Mouse (Mus musculus): ENCODE results near the gene Gm42906.

Gm42906 gene

GRCm38 (mm10) chr5:151189321-151189720 is 238.6 kb downstream of the Gm42906 start:
- DNase-seq (ENCODE audit: low read depth, low spot score), result no peak

GRCm38 (mm10) chr5:151188659-151189058 is 239.3 kb downstream of the Gm42906 start:
- DNase-seq (ENCODE audit: low read depth, low spot score), result no peak

GRCm38 (mm10) chr5:151187336-151187735 is 240.6 kb downstream of the Gm42906 start:
- no peak for DNase-seq (ENCODE audit: low read depth, low spot score)

GRCm38 (mm10) chr5:151185286-151185856 is 242.6 kb downstream of the Gm42906 start:
- no peak for DNase-seq (ENCODE audit: low read depth, low spot score)

GRCm38 (mm10) chr5:151183656-151184240 is 244.2 kb downstream of the Gm42906 start:
- DNase-seq (ENCODE audit: low read depth, low spot score), result no peak

- DNase-seq (ENCODE audit: low read depth, low spot score), result no peak
These were observed 246.7 kb downstream of the Gm42906 start for GRCm38 (mm10) chr5:151181288-151181687.

- DNase-seq (ENCODE audit: low read depth, low spot score), result no peak
These were observed 247.7 kb downstream of the Gm42906 start for GRCm38 (mm10) chr5:151180176-151180785.

- no peak for DNase-seq (ENCODE audit: low read depth, low spot score)
These were observed 250.8 kb downstream of the Gm42906 start for GRCm38 (mm10) chr5:151177171-151177570.

GRCm38 (mm10) chr5:151175897-151176313 is 252.1 kb downstream of the Gm42906 start:
- no peak for DNase-seq (ENCODE audit: low read depth, low spot score)

GRCm38 (mm10) chr5:151174485-151175460 is 253.2 kb downstream of the Gm42906 start:
- no peak for DNase-seq (ENCODE audit: low read depth, low spot score)

- DNase-seq (ENCODE audit: low read depth, low spot score), result no peak
These were observed 254.2 kb downstream of the Gm42906 start for GRCm38 (mm10) chr5:151173774-151174173.

- no peak for DNase-seq (ENCODE audit: low read depth, low spot score)
These were observed 257.7 kb downstream of the Gm42906 start for GRCm38 (mm10) chr5:151170168-151170750.

GRCm38 (mm10) chr5:151168191-151168590 is 259.8 kb downstream of the Gm42906 start:
- DNase-seq (ENCODE audit: low read depth, low spot score), result no peak

GRCm38 (mm10) chr5:151167641-151168040 is 260.3 kb downstream of the Gm42906 start:
- no peak for DNase-seq (ENCODE audit: low read depth, low spot score)

- DNase-seq (ENCODE audit: low read depth, low spot score), result no peak
These were observed 261.7 kb downstream of the Gm42906 start for GRCm38 (mm10) chr5:151166266-151166665.

- DNase-seq (ENCODE audit: low read depth, low spot score), result no peak
These were observed 262.5 kb downstream of the Gm42906 start for GRCm38 (mm10) chr5:151165381-151166016.

- no peak for DNase-seq (ENCODE audit: low read depth, low spot score)
These were observed 263.1 kb downstream of the Gm42906 start for GRCm38 (mm10) chr5:151164815-151165214.

- no peak for DNase-seq (ENCODE audit: low read depth, low spot score)
These were observed 265.3 kb downstream of the Gm42906 start for GRCm38 (mm10) chr5:151162642-151163041.

- DNase-seq (ENCODE audit: low read depth, low spot score), result no peak
These were observed 272.7 kb downstream of the Gm42906 start for GRCm38 (mm10) chr5:151155247-151155646.

GRCm38 (mm10) chr5:151154780-151155179 is 273.2 kb downstream of the Gm42906 start:
- DNase-seq (ENCODE audit: low read depth, low spot score), result no peak

- no peak for DNase-seq (ENCODE audit: low read depth, low spot score)
These were observed 273.9 kb downstream of the Gm42906 start for GRCm38 (mm10) chr5:151154030-151154429.
